Mouse (Mus musculus) testis, adult 2 months (tissue): ENCODE measurements around the gene Oas1c.

Experiments
- CTCF ChIP-seq: fragments of 200-500 bp; IDR thresholded peaks from 2 replicates; pipeline ENCODE4 v1.5.1; 2012; ENCODE audit warnings: low read depth, mild to moderate bottlenecking, inconsistent platforms, low read length, moderate library complexity; ENCODE audit not compliant: control insufficient read depth, insufficient read depth, insufficient replicate concordance
- POLR2A ChIP-seq: fragments of 200-500 bp; IDR thresholded peaks from 2 replicates; pipeline ENCODE4 v1.6.1; 2012; ENCODE audit warnings: low read depth, mild to moderate bottlenecking, inconsistent platforms, low read length, moderate library complexity; ENCODE audit not compliant: control insufficient read depth

- TF ChIP-seq CTCF (no peak), POLR2A (no peak)
Measured at GRCm38 (mm10) chr5:120751206-120751605, 61.1 kb downstream of the Oas1c start.
